Mouse (Mus musculus): Measurements from ENCODE around the gene Snx29.

GRCm38 (mm10) chr16:11782082-11782481 is 459.4 kb downstream of the Snx29 start:
- TF ChIP-seq CTCF (IDR thresholded peaks at IDR 0.05) = no peak
- TF ChIP-seq EP300 (IDR thresholded peaks at IDR 0.05) = no peak
